9 mouse cellular contexts compared by ENCODE assay signal in genomic region chr1:41652210-41652609, GRCm38 (mm10).
DNase-seq lines count a peak whose midpoint lies in the region; ATAC-seq and TF ChIP-seq lines count a peak whose summit lies in the region.
"Had no signal": no experiment of that assay in that cellular context is flagged by ENCODE, and none has a peak within 500 bp of the region (broad histone marks: within the 10 kb centered on the region; RNA-seq: fewer than 3 reads in every experiment).

No protein-coding gene starts in this region.

- 52% methylated on average over 3 of the region's 3 CpGs for WGBS in heart, embryonic 16.5 days
- 4% methylated on average over 3 of the region's 3 CpGs for WGBS in forebrain, embryonic 13.5 days
- 12% methylated on average over 3 of the region's 3 CpGs for WGBS in limb, embryonic 15.5 days

- H3K36me3 ChIP-seq in heart, embryonic 16.5 days (ENCODE audit: control insufficient read depth, insufficient read depth): no peaks in the 10 kb centered on the region
- no peaks in the 10 kb centered on the region for H3K36me3 ChIP-seq in forebrain, embryonic 13.5 days (ENCODE audit: poor library complexity, severe bottlenecking)
- H3K36me3 ChIP-seq in limb, embryonic 15.5 days: no peaks in the 10 kb centered on the region

- no peak for TF ChIP-seq CTCF in brain, embryonic 14.5 days (IDR thresholded peaks at IDR 0.05; ENCODE audit: borderline replicate concordance, extremely low read depth, insufficient read depth, insufficient read length)

- no peak for DNase-seq in heart, postnatal 14 days
- DNase-seq in brain, embryonic 14.5 days (ENCODE audit: low read depth): peak; percentile 89
- no peak for DNase-seq in spleen, adult 18-20 months
- no peak for DNase-seq in ovary, postnatal 36 days (ENCODE audit: low spot score)

- no peak for TF ChIP-seq POLR2A in brain, embryonic 14.5 days (IDR thresholded peaks at IDR 0.05; ENCODE audit: borderline replicate concordance, extremely low read depth, insufficient read depth, insufficient read length, poor library complexity, severe bottlenecking)

- H3K4me2 ChIP-seq in heart, embryonic 16.5 days (ENCODE audit: low read depth, low read length): peak overlapping the region; percentile 46
- peak overlapping the region; percentile 48 for H3K4me2 ChIP-seq in forebrain, embryonic 13.5 days
- H3K4me2 ChIP-seq in limb, embryonic 15.5 days: peak overlapping the region; percentile 26; the same call in 1 of the 2 replicates

- H3K4me3 ChIP-seq in heart, embryonic 16.5 days (ENCODE audit: low read length): no peak overlapping the region
- 0 out of 2 replicates have a peak overlapping the region, but pooled peaks have one; percentile 7 for H3K4me3 ChIP-seq in forebrain, embryonic 13.5 days
- H3K4me3 ChIP-seq in limb, embryonic 15.5 days: no peak overlapping the region

- intact Hi-C loops in heart, postnatal 14 days (cut with DNase I): loop anchor here (10.0 kb wide), 1 partner anchor 97 kb away; no protein-coding TSS in a partner anchor

- peak overlapping the region; percentile 76 for H3K27ac ChIP-seq in heart, embryonic 16.5 days (ENCODE audit: low read length)
- peak overlapping the region; percentile 77 for H3K27ac ChIP-seq in forebrain, embryonic 13.5 days
- H3K27ac ChIP-seq in limb, embryonic 15.5 days: no peak overlapping the region
- H3K27ac ChIP-seq: macrophage had no signal

- H3K27me3 ChIP-seq in heart, embryonic 16.5 days (ENCODE audit: control insufficient read depth, insufficient read depth, low read length): no peaks in the 10 kb centered on the region
- no peaks in the 10 kb centered on the region for H3K27me3 ChIP-seq in forebrain, embryonic 13.5 days
- H3K27me3 ChIP-seq in limb, embryonic 15.5 days: no peaks in the 10 kb centered on the region

- no peaks in the 10 kb centered on the region for H3K9me3 ChIP-seq in heart, embryonic 16.5 days (replicated peaks; ENCODE audit: control insufficient read depth, low read length)
- H3K9me3 ChIP-seq in forebrain, embryonic 13.5 days (replicated peaks): no peaks in the 10 kb centered on the region
- no peaks in the 10 kb centered on the region for H3K9me3 ChIP-seq in limb, embryonic 15.5 days

- H3K9ac ChIP-seq in heart, embryonic 16.5 days (ENCODE audit: low read length): no peak overlapping the region
- no peak overlapping the region for H3K9ac ChIP-seq in forebrain, embryonic 13.5 days
- no peak overlapping the region for H3K9ac ChIP-seq in limb, embryonic 15.5 days

- ATAC-seq in heart, embryonic 16.5 days (replicated peaks; ENCODE audit: extremely low read depth, insufficient read depth, low FRiP score): no peak
- peak; percentile 63 for ATAC-seq in forebrain, embryonic 13.5 days
- no peak for ATAC-seq in limb, embryonic 15.5 days (ENCODE audit: insufficient number of reproducible peaks, low FRiP score, low TSS enrichment, low read depth)
- no peak for ATAC-seq in granulocyte monocyte progenitor cell, adult 5-6 weeks (replicated peaks; ENCODE audit: poor library complexity, severe bottlenecking)

- H3K4me1 ChIP-seq in heart, embryonic 16.5 days (ENCODE audit: control insufficient read depth, insufficient read depth, low read length): peaks cover 13% of the 10 kb centered on the region
- peaks cover 23% of the 10 kb centered on the region for H3K4me1 ChIP-seq in forebrain, embryonic 13.5 days
- H3K4me1 ChIP-seq in limb, embryonic 15.5 days: peaks cover 8% of the 10 kb centered on the region
